8 mouse cellular contexts compared by ENCODE assay signal in genomic region chr1:159231781-159232571, GRCm38 (mm10). TPM values are rescaled to one million over a fixed set of nuclear protein-coding genes. Genes with fewer than 3 reads are reported as not detected.
A peak's percentile ranks its signal among the peaks of the same experiment; 100 is the strongest.
DNase-seq lines count a peak whose midpoint lies in the region; ATAC-seq and TF ChIP-seq lines count a peak whose summit lies in the region.
"Not testable (repeated sequence)": the region's sequence is repeated elsewhere in the genome, so short reads cannot be mapped to it uniquely, and the experiment has no call there.

Gene Cop1, plus strand, starts transcription at chr1:159232320.

- H3K9ac ChIP-seq in hindbrain, postnatal 0 days (replicated peaks; ENCODE audit: low read length): peak within 1 kb of the TSS; percentile 65

- under 1% methylated on average over 75 of the region's 97 CpGs for WGBS in hindbrain, postnatal 0 days

- intact Hi-C loops in gastrocnemius, adult 2 months (cut with DNase I): not testable (repeated sequence)
- intact Hi-C loops in left cerebral cortex, adult 2 months (cut with DNase I): loop anchor here (10.0 kb wide), 1 partner anchor 1677 kb away; no protein-coding TSS in a partner anchor

- peak within 1 kb of the TSS; percentile 88 for H3K4me3 ChIP-seq in gastrocnemius, adult 2 months
- H3K4me3 ChIP-seq in hindbrain, postnatal 0 days (ENCODE audit: low read length): peak within 1 kb of the TSS; percentile 65
- peak within 1 kb of the TSS; percentile 80 for H3K4me3 ChIP-seq in left cerebral cortex, adult 2 months

- peak; percentile 64 for DNase-seq in WW6 (ENCODE audit: low read depth, low spot score)
- peak; percentile 92 to 94 for DNase-seq in cerebellum, postnatal 4 days (ENCODE audit: low spot score in 2 of 2)
- DNase-seq in gastrocnemius, adult 2 months: peak; percentile 96
- peak; percentile 97 for DNase-seq in hindbrain, postnatal 0 days (ENCODE audit: low spot score)
- peak; percentile 91 to 92 for DNase-seq in left cerebral cortex, adult 2 months (ENCODE audit: extremely low spot score in 1 of 2, low spot score in 2 of 2)
- peak; percentile 90 to 94 for DNase-seq in right cerebral cortex, adult 2 months (ENCODE audit: low spot score in 2 of 2)
- peak; percentile 92 for DNase-seq in urinary bladder, postnatal 14 days (ENCODE audit: low spot score)

- H3K27me3 ChIP-seq in hindbrain, postnatal 0 days (ENCODE audit: insufficient read depth, low read length): not testable (repeated sequence)

- not testable (repeated sequence) for TF ChIP-seq CTCF in gastrocnemius, adult 2 months (IDR thresholded peaks at IDR 0.05); hindbrain, postnatal 0 days (IDR thresholded peaks at IDR 0.05; ENCODE audit: low read depth); left cerebral cortex, adult 2 months (IDR thresholded peaks at IDR 0.05)

- H3K27ac ChIP-seq in gastrocnemius, adult 2 months: peak within 1 kb of the TSS; percentile 99
- peak within 1 kb of the TSS; percentile 96 for H3K27ac ChIP-seq in hindbrain, postnatal 0 days
- H3K27ac ChIP-seq in left cerebral cortex, adult 2 months: peak within 1 kb of the TSS; percentile 99

- H3K4me2 ChIP-seq in hindbrain, postnatal 0 days (ENCODE audit: low read depth, low read length): peak within 1 kb of the TSS; percentile 79

- not testable (repeated sequence) for H3K36me3 ChIP-seq in hindbrain, postnatal 0 days (ENCODE audit: insufficient read depth, low read length)

- peak; percentile 98 for ATAC-seq in hindbrain, postnatal 0 days
- ATAC-seq in megakaryocyte, adult 5-6 weeks (ENCODE audit: poor library complexity, severe bottlenecking): peak; percentile 82

- not testable (repeated sequence) for H3K9me3 ChIP-seq in hindbrain, postnatal 0 days (ENCODE audit: low read length)

- H3K4me1 ChIP-seq in hindbrain, postnatal 0 days (ENCODE audit: insufficient read depth, low read length): peaks cover 16% of the 10 kb centered on the region

RNA-seq across cellular contexts. Expression of gene Cop1, which starts in this region (rescaled TPM):
- total RNA-seq in gastrocnemius, adult 2 months (2021): 100 to 1,000 TPM; 160 to 164 TPM
- 95.2 and 101 TPM in 2 replicates for total RNA-seq in hindbrain, postnatal 0 days (2014; rRNA removed)
- 59.1 and 71.0 TPM in 2 replicates for polyA plus RNA-seq in hindbrain, postnatal 0 days (2015; fragmentation: Nextera tagmentation; extraction: Ambion mirVana)
- 100 to 1,000 TPM; 171 to 172 TPM for total RNA-seq in left cerebral cortex, adult 2 months (2021)
- total RNA-seq in megakaryocyte, adult 5-6 weeks (2015): 187 and 192 TPM in 2 replicates
- 211 and 241 TPM in 2 replicates for total RNA-seq in megakaryocyte, adult 5-6 weeks (2017)

Comparison
In these comparisons a context has a peak if more than half of its experiments do, and no peak if none do; other contexts are left out.
1. Peak in every context shown above with its lines: DNase-seq, ATAC-seq, H3K4me3 ChIP-seq and H3K27ac ChIP-seq.